Mouse (Mus musculus) limb, embryonic 11.5 days (tissue): Measurements from ENCODE around the gene Bmp6. TPM values are rescaled to one million over a fixed set of nuclear protein-coding genes. Genes with fewer than 3 reads are reported as not detected.
A peak's percentile ranks its signal among the peaks of the same experiment; 100 is the strongest.

ENCODE experiments used
- ATAC-seq: fragments of 200-750 bp; cut with Nextera tagmentation; 2 replicates; pipeline ENCODE4 v1.8.0; 2017; ENCODE audit warnings: low read depth; ENCODE audit not compliant: insufficient number of reproducible peaks, low FRiP score, low TSS enrichment
- DNase-seq: peaks from one replicate; pipeline ENCODE4 v3.0.0-alpha.2; 2015; ENCODE audit warnings: low spot score
- H3K27ac ChIP-seq: fragments of 300-500 bp; sonication (generic); replicated peaks from 2 replicates; pipeline ENCODE4 v1.5.1; 2014; ENCODE audit warnings: low read depth, mild to moderate bottlenecking, low read length
- H3K27me3 ChIP-seq: fragments of 300-500 bp; sonication (generic); 2 replicates; pipeline ENCODE4 v1.6.1; 2014; ENCODE audit warnings: mild to moderate bottlenecking, low read length, mixed read lengths; ENCODE audit not compliant: control insufficient read depth, insufficient read depth
- H3K36me3 ChIP-seq: fragments of 300-500 bp; sonication (generic); 2 replicates; pipeline ENCODE4 v1.6.1; 2014; ENCODE audit warnings: mild to moderate bottlenecking, low read length, moderate library complexity, mixed read lengths; ENCODE audit not compliant: control insufficient read depth, insufficient read depth
- H3K4me1 ChIP-seq: fragments of 300-500 bp; sonication (generic); 2 replicates; pipeline ENCODE4 v1.6.1; 2014; ENCODE audit warnings: low read length, mixed read lengths; ENCODE audit not compliant: control insufficient read depth, insufficient read depth
- H3K4me2 ChIP-seq: fragments of 300-500 bp; sonication (generic); 2 replicates; pipeline ENCODE4 v1.6.1; 2014; ENCODE audit warnings: low read depth, mild to moderate bottlenecking, moderate library complexity; ENCODE audit not compliant: severe bottlenecking
- H3K4me3 ChIP-seq: fragments of 300-500 bp; sonication (generic); 2 replicates; pipeline ENCODE4 v1.5.1; 2014; ENCODE audit warnings: low read depth, low read length
- H3K9ac ChIP-seq: fragments of 300-500 bp; sonication (generic); 2 replicates; pipeline ENCODE4 v1.6.1; 2014; ENCODE audit warnings: mild to moderate bottlenecking, low read length
- H3K9me3 ChIP-seq: fragments of 300-500 bp; sonication (generic); 2 replicates; pipeline ENCODE4 v1.6.1; 2016; ENCODE audit warnings: low read length; ENCODE audit not compliant: control insufficient read depth
- WGBS: fragments of 180-500 bp; shearing (Covaris S2); extraction: QIAGEN DNeasy Blood & Tissue Kit; methylation state at CpG from one replicate; pipeline ENCODE4 v1.1.7; 2014; 5-methylcytosine and 5-hydroxymethylcytosine counted together
- polyA plus RNA-seq: library from polyadenylated mRNA; unstranded; fragments of >200 nt; fragmentation: Nextera tagmentation; extraction: Ambion mirVana; gene quantifications from 2 replicates; pipeline ENCODE4 v1.2.1, GENCODE M21; 2014

Gene Bmp6
- polyA plus RNA-seq, 1 experiment from 2014 or later = 0.52 TPM

GRCm38 (mm10) chr13:38534731-38535130 lies 189.8 kb downstream of the Bmp6 start:
- H3K27me3 ChIP-seq = no peaks in the 10 kb centered on the region
- WGBS = 84% methylated on average over 5 of the region's 6 CpGs
- no peak overlapping the region for H3K4me3 ChIP-seq
- no peak overlapping the region for H3K4me2 ChIP-seq
- no peak overlapping the region for H3K27ac ChIP-seq
- ATAC-seq = no peak
- H3K4me1 ChIP-seq = no peaks in the 10 kb centered on the region
- no peak overlapping the region for H3K9ac ChIP-seq
- no peaks in the 10 kb centered on the region for H3K36me3 ChIP-seq
- no peak for DNase-seq
- no peaks in the 10 kb centered on the region for H3K9me3 ChIP-seq

GRCm38 (mm10) chr13:38537521-38537920 lies 192.6 kb downstream of the Bmp6 start:
- no peak for DNase-seq
- Histone ChIP-seq H3K4me3 (no peak overlapping the region), H3K27ac (no peak overlapping the region), H3K4me2 (no peak overlapping the region), H3K4me1 (no peaks in the 10 kb centered on the region), H3K36me3 (no peaks in the 10 kb centered on the region), H3K9me3 (no peaks in the 10 kb centered on the region), H3K9ac (no peak overlapping the region), H3K27me3 (no peaks in the 10 kb centered on the region)
- 0 out of 2 replicates have a peak, but pooled peaks have one; percentile 31 for ATAC-seq

GRCm38 (mm10) chr13:38539192-38539900 lies 194.4 kb downstream of the Bmp6 start:
- H3K27ac ChIP-seq = no peak overlapping the region
- H3K4me2 ChIP-seq = no peak overlapping the region
- no peak overlapping the region for H3K9ac ChIP-seq
- no peak for DNase-seq
- H3K9me3 ChIP-seq = no peaks in the 10 kb centered on the region
- no peak for ATAC-seq
- H3K4me3 ChIP-seq = no peak overlapping the region
- WGBS = 86% methylated on average over 7 of the region's 7 CpGs
- H3K36me3 ChIP-seq = no peaks in the 10 kb centered on the region
- H3K27me3 ChIP-seq = no peaks in the 10 kb centered on the region
- H3K4me1 ChIP-seq = no peaks in the 10 kb centered on the region

- WGBS = 87% methylated on average over 8 of the region's 8 CpGs
- H3K9ac ChIP-seq = no peak overlapping the region
- no peak for DNase-seq
- no peaks in the 10 kb centered on the region for H3K27me3 ChIP-seq
- H3K4me2 ChIP-seq = no peak overlapping the region
- no peak for ATAC-seq
- no peaks in the 10 kb centered on the region for H3K4me1 ChIP-seq
- no peak overlapping the region for H3K4me3 ChIP-seq
- H3K9me3 ChIP-seq = no peaks in the 10 kb centered on the region
- H3K27ac ChIP-seq = no peak overlapping the region
- no peaks in the 10 kb centered on the region for H3K36me3 ChIP-seq
Observed at GRCm38 (mm10) chr13:38543455-38544125, 198.7 kb downstream of the Bmp6 start.

GRCm38 (mm10) chr13:38544769-38545445 lies 200.0 kb downstream of the Bmp6 start:
- 82% methylated on average over 8 of the region's 8 CpGs for WGBS
- Histone ChIP-seq H3K4me3 (no peak overlapping the region), H3K9ac (no peak overlapping the region), H3K4me1 (no peaks in the 10 kb centered on the region), H3K27ac (no peak overlapping the region), H3K27me3 (no peaks in the 10 kb centered on the region), H3K4me2 (no peak overlapping the region), H3K36me3 (no peaks in the 10 kb centered on the region), H3K9me3 (no peaks in the 10 kb centered on the region)
- DNase-seq (no peak), ATAC-seq (no peak)

- DNase-seq (no peak), ATAC-seq (no peak)
- Histone ChIP-seq H3K9me3 (no peaks in the 10 kb centered on the region), H3K4me3 (no peak overlapping the region), H3K4me2 (no peak overlapping the region), H3K27ac (no peak overlapping the region), H3K9ac (no peak overlapping the region), H3K27me3 (no peaks in the 10 kb centered on the region), H3K4me1 (no peaks in the 10 kb centered on the region), H3K36me3 (no peaks in the 10 kb centered on the region)
- 68% methylated on average over 3 of the region's 3 CpGs for WGBS
Observed at GRCm38 (mm10) chr13:38545460-38545859, 200.6 kb downstream of the Bmp6 start.

GRCm38 (mm10) chr13:38546754-38547153 lies 201.8 kb downstream of the Bmp6 start:
- no peaks in the 10 kb centered on the region for H3K27me3 ChIP-seq
- H3K4me3 ChIP-seq = no peak overlapping the region
- H3K9me3 ChIP-seq = no peaks in the 10 kb centered on the region
- H3K4me2 ChIP-seq = no peak overlapping the region
- 76% methylated on average over 4 of the region's 4 CpGs for WGBS
- ATAC-seq = no peak
- H3K36me3 ChIP-seq = no peaks in the 10 kb centered on the region
- no peak overlapping the region for H3K9ac ChIP-seq
- H3K27ac ChIP-seq = no peak overlapping the region
- no peak for DNase-seq
- no peaks in the 10 kb centered on the region for H3K4me1 ChIP-seq

GRCm38 (mm10) chr13:38547717-38548116 lies 202.8 kb downstream of the Bmp6 start:
- Histone ChIP-seq H3K4me2 (no peak overlapping the region), H3K27ac (no peak overlapping the region), H3K4me3 (no peak overlapping the region), H3K27me3 (no peaks in the 10 kb centered on the region), H3K36me3 (no peaks in the 10 kb centered on the region), H3K4me1 (no peaks in the 10 kb centered on the region), H3K9me3 (no peaks in the 10 kb centered on the region), H3K9ac (no peak overlapping the region)
- ATAC-seq (no peak), DNase-seq (no peak)
- WGBS = 90% methylated on average over 5 of the region's 5 CpGs
